Mouse (Mus musculus) cerebellum, postnatal 25 days (tissue): ENCODE results near the gene Tlr5.

ENCODE experiments used
- DNase-seq, 2 experiments: peaks; one replicate each; pipeline ENCODE4 v3.0.0; 2021; ENCODE audit warnings: mixed read lengths in 2 of 2

The Tlr5 gene

DNA sequence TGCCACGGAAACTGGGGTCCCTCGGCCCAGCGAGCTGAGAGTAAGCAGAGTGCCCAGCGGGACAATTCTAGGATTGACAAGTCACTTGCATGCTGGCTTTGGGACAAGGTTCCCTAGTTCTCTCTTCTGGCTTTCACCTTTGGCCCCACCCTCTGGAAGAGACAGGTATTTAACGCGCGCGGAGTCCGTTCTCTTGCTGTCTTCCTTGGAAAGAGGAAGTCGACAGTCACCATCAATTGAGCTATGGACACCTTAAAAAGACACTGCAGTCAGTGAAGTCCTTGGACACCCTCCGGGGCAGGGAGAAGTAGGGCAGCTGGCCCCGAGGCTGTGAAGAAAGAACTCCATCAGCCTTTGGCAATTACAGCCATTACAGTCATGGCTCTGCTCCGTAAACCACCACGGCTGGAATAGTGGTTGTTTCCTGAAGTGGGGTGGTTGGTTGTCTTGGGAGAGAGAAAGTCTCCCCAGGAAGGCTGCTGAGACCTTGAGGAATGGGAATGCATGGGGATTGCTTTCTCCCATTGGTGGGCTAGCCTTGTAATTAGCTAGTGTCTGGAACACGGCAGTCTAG, 546 bp downstream of the Tlr5 start:
- no peak for DNase-seq

DNA sequence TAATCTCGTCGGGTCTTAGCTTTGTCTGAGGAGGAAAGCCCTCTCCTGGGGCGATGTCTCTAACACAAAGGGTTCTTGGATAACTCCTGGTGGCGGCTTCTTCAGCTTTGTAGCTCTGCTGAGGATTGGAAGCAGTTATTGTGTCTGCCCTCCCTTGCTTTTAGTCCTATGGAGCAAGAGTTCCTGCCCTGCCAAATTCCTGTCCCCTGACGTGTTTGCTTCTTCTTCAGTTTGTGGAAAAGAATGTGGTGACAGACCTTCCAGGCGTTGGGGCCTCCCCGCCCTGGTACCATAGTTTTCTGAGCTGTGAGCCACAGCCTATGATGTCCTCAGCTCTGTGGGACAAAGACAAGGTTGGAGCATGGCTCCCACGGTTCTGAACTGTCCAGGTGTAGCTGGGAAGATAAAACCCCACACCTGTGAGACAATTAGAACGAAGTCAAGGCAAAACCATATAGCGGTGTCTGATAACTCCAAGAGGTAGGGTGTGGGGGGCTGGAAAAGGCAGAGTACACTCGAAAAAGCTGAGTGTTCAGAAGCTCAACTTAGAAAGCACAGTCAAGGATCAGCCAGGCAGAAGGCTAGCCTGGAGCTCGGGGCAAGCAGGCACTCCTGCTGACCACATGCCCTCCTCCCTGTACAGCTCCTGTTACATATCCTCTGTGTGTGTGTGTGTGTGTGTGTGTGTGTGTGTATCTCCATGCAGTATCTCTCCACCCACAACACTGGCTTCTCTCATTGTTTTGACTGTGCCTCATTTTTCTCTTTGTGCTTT, 1.8 kb downstream of the Tlr5 start:
- no peak for DNase-seq

DNA sequence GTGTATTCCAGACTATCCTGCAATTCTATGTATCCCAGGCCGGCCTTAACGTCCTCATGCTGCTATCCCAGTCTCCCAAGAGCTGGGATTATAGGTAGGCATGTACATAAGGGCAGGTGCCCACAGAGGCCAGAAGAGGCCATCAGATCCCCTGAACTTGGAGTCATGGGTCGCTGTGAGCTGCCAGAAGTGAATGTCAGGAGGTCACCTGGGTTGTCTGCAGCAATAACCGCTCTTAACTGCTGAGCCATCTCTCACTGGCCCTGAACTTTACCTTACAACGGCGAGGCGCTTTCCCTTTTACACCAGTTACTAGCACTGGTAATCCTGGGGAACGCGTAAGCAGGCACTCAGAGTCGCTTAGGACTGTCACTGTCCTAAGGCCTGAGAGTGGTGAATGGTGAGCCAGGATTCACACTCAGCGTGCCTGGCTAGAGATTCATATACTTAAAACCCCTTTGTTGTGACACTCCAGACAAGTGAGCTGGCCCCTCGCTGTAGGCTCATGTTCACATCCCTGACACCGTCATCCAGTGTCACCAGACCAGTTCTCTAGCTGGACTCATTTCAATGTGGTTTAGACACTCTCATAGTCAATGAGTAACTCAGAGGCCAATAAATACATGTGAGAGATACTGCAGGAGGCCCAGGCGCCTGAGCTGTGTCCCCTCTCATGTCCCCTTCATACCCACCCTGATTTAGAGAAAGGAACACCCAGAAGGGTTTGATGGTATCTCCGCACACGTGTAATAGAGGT, 2.6 kb downstream of the Tlr5 start:
- no peak for DNase-seq

- no peak for DNase-seq
These were observed 3.4 kb downstream of the Tlr5 start for GRCm38 (mm10) chr1:182957826-182958544.

DNA sequence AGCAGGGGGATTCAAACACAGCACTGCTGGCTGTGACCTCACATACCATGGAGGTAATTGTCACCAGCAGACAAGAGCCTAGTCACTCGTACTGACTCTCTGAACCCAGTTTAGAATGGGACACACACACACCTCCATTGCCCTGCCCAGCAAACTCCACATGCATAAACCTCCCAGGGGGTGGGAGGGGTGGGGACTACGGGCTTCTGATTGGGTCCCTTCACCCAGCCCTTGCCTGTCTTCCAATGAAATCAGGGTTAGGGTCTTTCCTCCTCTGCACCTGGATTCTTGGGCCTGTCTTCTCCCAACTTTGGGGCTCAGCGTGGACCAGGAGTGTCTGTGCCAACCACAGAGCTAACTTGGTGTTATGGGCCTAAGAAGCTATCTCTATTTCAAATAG, 4.2 kb downstream of the Tlr5 start:
- no peak for DNase-seq

DNA sequence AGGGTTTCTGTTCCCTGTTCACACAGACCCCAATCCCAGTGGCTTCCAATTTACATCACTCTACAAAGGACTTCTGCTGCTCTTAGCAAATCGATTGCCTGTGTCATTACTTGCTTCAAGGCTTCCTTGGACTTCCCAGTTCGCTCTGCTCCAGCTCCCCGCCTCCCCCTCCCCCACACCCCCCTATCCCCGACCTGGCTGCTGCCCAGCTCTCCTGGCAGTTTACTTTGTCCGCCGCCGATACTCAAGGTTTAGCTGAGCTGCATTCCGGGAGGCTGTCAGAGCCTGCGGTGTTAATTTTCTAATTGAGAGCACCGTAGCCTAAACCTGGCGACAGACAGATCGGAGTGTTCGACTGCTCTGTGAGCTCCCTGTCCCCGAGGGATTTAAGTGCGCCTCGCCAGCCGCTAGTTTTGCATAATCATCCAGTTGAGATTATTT, 4.7 kb downstream of the Tlr5 start:
- DNase-seq: peak in 1 of 2 experiments; percentile 33

- peak; percentile 87 to 93 for DNase-seq
These were observed 5.3 kb downstream of the Tlr5 start for GRCm38 (mm10) chr1:182959811-182960455.

DNA sequence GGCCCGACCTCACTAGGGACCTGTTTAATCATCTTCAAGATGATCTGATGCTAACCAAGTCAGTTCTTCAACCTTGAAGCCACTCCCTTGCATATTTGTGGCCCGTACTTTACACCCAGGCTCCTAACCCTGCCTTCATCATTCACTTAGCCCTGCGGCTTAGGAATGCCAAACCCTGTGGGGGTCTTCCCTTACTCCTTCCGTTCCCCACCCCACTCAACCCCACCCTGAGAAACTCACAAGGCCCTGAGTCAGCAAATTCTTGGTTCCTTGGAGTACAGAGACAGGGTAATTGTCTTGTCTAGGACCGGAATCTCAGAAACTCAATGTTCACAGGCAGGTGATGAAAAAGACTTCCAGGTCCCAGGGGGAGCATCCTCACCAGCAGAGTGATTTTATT, 6.5 kb downstream of the Tlr5 start:
- DNase-seq: no peak

DNA sequence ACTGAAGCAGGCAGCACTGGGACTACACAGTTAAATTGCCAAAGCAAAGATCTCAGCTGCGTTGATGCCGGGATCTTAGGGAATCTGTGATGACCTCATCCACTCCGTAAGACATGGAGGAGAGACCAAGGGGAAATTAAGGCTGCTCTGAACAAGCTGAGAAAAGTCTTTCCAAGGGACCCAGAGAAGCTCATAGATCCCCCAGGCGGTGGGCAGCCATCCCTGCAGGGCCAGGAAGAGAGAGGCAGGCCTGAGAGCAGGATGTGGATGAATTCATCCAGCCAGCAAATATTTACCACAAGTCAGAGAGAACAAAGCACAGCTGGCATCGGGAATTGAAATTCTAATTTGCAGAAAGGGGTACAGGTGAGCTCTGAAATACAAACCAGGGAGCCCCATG, 8.7 kb downstream of the Tlr5 start:
- no peak for DNase-seq

DNA sequence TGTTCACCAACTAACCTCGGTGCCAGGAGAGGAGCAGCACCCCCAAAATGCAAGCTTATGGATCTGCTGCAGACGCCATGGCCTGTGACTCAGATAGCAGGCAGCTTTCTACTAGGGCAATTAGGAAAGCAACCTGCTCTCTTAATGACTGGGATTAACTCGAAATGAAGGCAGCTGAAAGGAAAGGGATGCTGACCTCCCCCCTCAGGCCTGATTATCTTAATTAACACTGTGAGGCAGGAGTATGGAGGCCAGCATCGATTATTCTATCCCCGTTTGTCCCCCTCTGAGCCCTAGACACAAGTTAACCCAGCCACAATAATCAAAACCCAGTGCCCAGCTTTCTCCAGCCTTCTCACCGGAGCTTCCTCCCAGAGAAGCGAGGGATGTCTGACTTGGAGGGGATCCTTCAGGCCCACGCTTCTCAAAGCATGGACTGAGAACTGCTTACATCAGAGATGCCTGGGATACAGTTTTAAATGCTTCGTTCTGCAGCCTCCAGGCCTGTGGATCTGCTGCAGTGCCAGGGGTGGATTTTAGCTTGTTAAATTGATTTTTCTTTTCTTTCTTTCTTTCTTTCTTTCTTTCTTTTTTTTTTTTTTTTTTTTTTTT, 10.4 kb downstream of the Tlr5 start:
- no peak for DNase-seq

DNA sequence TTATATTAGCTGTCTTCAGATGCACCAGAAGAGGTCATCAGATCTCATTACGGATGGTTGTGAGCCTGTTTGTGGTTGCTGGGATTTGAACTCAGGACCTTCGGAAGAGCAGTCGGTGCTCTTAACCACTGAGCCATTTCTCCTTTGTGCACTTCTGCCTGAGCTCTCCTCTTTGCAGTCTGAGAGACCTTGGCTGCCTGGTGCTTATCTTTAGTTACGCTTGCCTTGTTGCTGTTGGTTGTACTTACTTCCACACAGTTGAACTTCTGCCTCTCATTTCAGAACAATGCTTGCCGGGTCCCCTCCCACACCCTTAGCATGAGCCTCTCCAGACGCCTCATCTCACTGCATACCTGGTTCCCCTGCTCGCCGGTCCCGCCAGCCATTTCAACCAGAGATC, 14.1 kb downstream of the Tlr5 start:
- DNase-seq: no peak

- no peak for DNase-seq
These were observed 17.7 kb downstream of the Tlr5 start for GRCm38 (mm10) chr1:182972240-182972639.

GRCm38 (mm10) chr1:182974826-182975225, 20.2 kb downstream of the Tlr5 start:
- DNase-seq: no peak

DNA sequence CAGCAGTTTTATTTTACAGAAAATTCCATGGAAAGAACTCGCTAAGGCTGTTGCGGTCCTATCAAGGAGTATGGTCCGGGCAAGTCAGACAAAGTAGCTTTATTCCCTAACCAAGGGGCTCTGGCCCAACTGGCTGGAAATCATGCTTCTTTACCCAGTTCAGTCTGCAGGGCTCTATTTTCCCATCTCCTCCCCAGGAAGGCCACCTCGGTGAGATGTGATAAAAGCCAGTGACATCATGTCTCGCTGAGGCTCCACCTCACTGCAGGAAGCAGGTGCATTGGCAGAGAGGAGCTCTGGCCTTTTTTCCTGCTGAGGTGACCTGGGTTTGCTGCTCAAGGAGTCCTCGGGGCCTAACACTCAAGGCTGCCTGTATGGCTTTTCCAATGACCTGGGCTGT, 26.1 kb downstream of the Tlr5 start:
- no peak for DNase-seq

DNA sequence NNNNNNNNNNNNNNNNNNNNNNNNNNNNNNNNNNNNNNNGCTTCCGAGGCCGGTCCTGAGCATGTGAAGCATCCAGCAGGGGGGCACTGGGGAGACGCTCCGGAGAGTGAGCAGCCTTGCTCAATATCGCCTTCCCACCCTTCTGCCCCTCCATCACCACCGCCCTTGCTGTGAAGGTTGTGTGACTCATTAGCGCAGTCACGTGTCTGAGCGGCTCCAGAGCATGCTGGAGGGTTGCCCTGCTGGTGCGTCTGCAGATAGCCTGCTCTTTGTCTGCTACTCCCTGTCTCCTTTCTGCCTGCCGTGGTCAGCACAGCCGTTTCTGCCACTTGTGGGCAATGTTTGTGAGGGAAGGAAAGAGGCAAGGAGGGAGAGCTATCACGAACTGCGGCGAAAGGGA, 28.4 kb downstream of the Tlr5 start:
- peak; percentile 84 to 93 for DNase-seq

GRCm38 (mm10) chr1:182983496-182984127, 29.0 kb downstream of the Tlr5 start:
- DNase-seq: no peak

- DNase-seq: no peak
These were observed 31.7 kb downstream of the Tlr5 start for GRCm38 (mm10) chr1:182986243-182986642.

- DNase-seq: no peak
These were observed 32.2 kb downstream of the Tlr5 start for GRCm38 (mm10) chr1:182986750-182987149.

GRCm38 (mm10) chr1:182987801-182988200, 33.2 kb downstream of the Tlr5 start:
- DNase-seq: no peak

- no peak for DNase-seq
These were observed 34.1 kb downstream of the Tlr5 start for GRCm38 (mm10) chr1:182988646-182989045.

GRCm38 (mm10) chr1:182990092-182990762, 35.6 kb downstream of the Tlr5 start:
- no peak for DNase-seq
